Mouse (Mus musculus): ENCODE measurements around the gene Bcl2l12. TPM values are rescaled to one million over a fixed set of nuclear protein-coding genes. Genes with fewer than 3 reads are reported as not detected.
"Not testable (repeated sequence)": the region's sequence is repeated elsewhere in the genome, so short reads cannot be mapped to it uniquely, and the experiment has no call there.

The Bcl2l12 gene
- polyA plus RNA-seq, 1 experiment from 2014 or later: 10.0 TPM

GRCm38 (mm10) chr7:45029995-45030394 lies 31.5 kb upstream of the Bcl2l12 start:
- Histone ChIP-seq H3K4me3 (no peak overlapping the region), H3K27ac (no peak overlapping the region), H3K4me1 (peaks cover 12% of the 10 kb centered on the region; the same call in 1 of the 2 replicates), H3K27me3 (replicated peaks) (no peaks in the 10 kb centered on the region), H3K36me3 (replicated peaks) (peaks cover 75% of the 10 kb centered on the region), H3K4me2 (no peak overlapping the region), H3K9me3 (no peaks in the 10 kb centered on the region), H3K9ac (no peak overlapping the region)
- WGBS: 90% methylated on average over 6 of the region's 6 CpGs
- ATAC-seq (replicated peaks): no peak

GRCm38 (mm10) chr7:45028351-45028750 lies 29.8 kb upstream of the Bcl2l12 start:
- no peak overlapping the region for H3K9ac ChIP-seq
- no peak overlapping the region for H3K4me2 ChIP-seq
- peaks cover 59% of the 10 kb centered on the region for H3K36me3 ChIP-seq (replicated peaks)
- 93% methylated on average over 11 of the region's 11 CpGs for WGBS
- ATAC-seq (replicated peaks): no peak
- H3K27me3 ChIP-seq (replicated peaks): no peaks in the 10 kb centered on the region
- peaks cover 12% of the 10 kb centered on the region; the same call in 1 of the 2 replicates for H3K4me1 ChIP-seq
- H3K9me3 ChIP-seq: no peaks in the 10 kb centered on the region
- no peak overlapping the region for H3K27ac ChIP-seq
- no peak overlapping the region for H3K4me3 ChIP-seq

GRCm38 (mm10) chr7:45027761-45028160 lies 29.2 kb upstream of the Bcl2l12 start:
- no peak overlapping the region for H3K9ac ChIP-seq
- H3K4me3 ChIP-seq: no peak overlapping the region
- H3K4me1 ChIP-seq: peaks cover 12% of the 10 kb centered on the region; the same call in 1 of the 2 replicates
- peaks cover 54% of the 10 kb centered on the region for H3K36me3 ChIP-seq (replicated peaks)
- no peaks in the 10 kb centered on the region for H3K27me3 ChIP-seq (replicated peaks)
- no peak overlapping the region for H3K27ac ChIP-seq
- ATAC-seq (replicated peaks): no peak
- H3K9me3 ChIP-seq: no peaks in the 10 kb centered on the region
- no peak overlapping the region for H3K4me2 ChIP-seq
- WGBS: 93% methylated on average over 9 of the region's 9 CpGs

GRCm38 (mm10) chr7:45026256-45026655 lies 27.7 kb upstream of the Bcl2l12 start:
- WGBS: 19% methylated on average over 2 of the region's 2 CpGs
- no peaks in the 10 kb centered on the region for H3K27me3 ChIP-seq (replicated peaks)
- H3K4me1 ChIP-seq: peaks cover 12% of the 10 kb centered on the region; the same call in 1 of the 2 replicates
- H3K4me2 ChIP-seq: no peak overlapping the region
- no peak overlapping the region for H3K4me3 ChIP-seq
- 0 out of 2 replicates have a peak, but pooled peaks have one; percentile 10 for ATAC-seq (replicated peaks)
- no peaks in the 10 kb centered on the region for H3K9me3 ChIP-seq
- peak overlapping the region; percentile 8; the same call in 1 of the 2 replicates for H3K27ac ChIP-seq
- H3K9ac ChIP-seq: no peak overlapping the region
- peaks cover 39% of the 10 kb centered on the region for H3K36me3 ChIP-seq (replicated peaks)

GRCm38 (mm10) chr7:45025601-45026220 lies 27.2 kb upstream of the Bcl2l12 start:
- Histone ChIP-seq H3K27ac (peak overlapping the region; percentile 17; the same call in 1 of the 2 replicates), H3K4me1 (peaks cover 12% of the 10 kb centered on the region; the same call in 1 of the 2 replicates), H3K4me3 (no peak overlapping the region), H3K4me2 (no peak overlapping the region), H3K9ac (no peak overlapping the region), H3K27me3 (replicated peaks) (no peaks in the 10 kb centered on the region), H3K9me3 (no peaks in the 10 kb centered on the region), H3K36me3 (replicated peaks) (peaks cover 33% of the 10 kb centered on the region)
- WGBS: 80% methylated on average over 8 of the region's 8 CpGs
- ATAC-seq (replicated peaks): no peak

GRCm38 (mm10) chr7:45024281-45025248 lies 26.1 kb upstream of the Bcl2l12 start:
- WGBS: 88% methylated on average over 15 of the region's 15 CpGs
- no peaks in the 10 kb centered on the region for H3K9me3 ChIP-seq
- H3K27ac ChIP-seq: no peak overlapping the region
- peaks cover 22% of the 10 kb centered on the region for H3K36me3 ChIP-seq (replicated peaks)
- H3K4me3 ChIP-seq: no peak overlapping the region
- 0 out of 2 replicates have a peak, but pooled peaks have one; percentile 12 for ATAC-seq (replicated peaks)
- H3K4me2 ChIP-seq: no peak overlapping the region
- peaks cover 12% of the 10 kb centered on the region; the same call in 1 of the 2 replicates for H3K4me1 ChIP-seq
- no peak overlapping the region for H3K9ac ChIP-seq
- H3K27me3 ChIP-seq (replicated peaks): no peaks in the 10 kb centered on the region

GRCm38 (mm10) chr7:45023711-45024110 lies 25.2 kb upstream of the Bcl2l12 start:
- not testable (repeated sequence) for ATAC-seq (replicated peaks); H3K4me2 ChIP-seq; H3K9ac ChIP-seq; H3K27ac ChIP-seq; H3K4me3 ChIP-seq; H3K9me3 ChIP-seq; H3K27me3 ChIP-seq (replicated peaks)
- 83% methylated on average over 5 of the region's 5 CpGs for WGBS
- Histone ChIP-seq H3K36me3 (replicated peaks) (peaks cover 15% of the 10 kb centered on the region), H3K4me1 (peaks cover 12% of the 10 kb centered on the region; the same call in 1 of the 2 replicates)

GRCm38 (mm10) chr7:45020225-45020624 lies 21.7 kb upstream of the Bcl2l12 start:
- 83% methylated on average over 9 of the region's 9 CpGs for WGBS
- peaks cover 17% of the 10 kb centered on the region for H3K4me1 ChIP-seq

GRCm38 (mm10) chr7:45019031-45019571 lies 20.6 kb upstream of the Bcl2l12 start:
- Histone ChIP-seq H3K36me3 (replicated peaks) (no peaks in the 10 kb centered on the region), H3K27ac (no peak overlapping the region), H3K27me3 (replicated peaks) (no peaks in the 10 kb centered on the region), H3K9me3 (no peaks in the 10 kb centered on the region), H3K4me1 (peaks cover 27% of the 10 kb centered on the region), H3K4me3 (no peak overlapping the region), H3K4me2 (peak overlapping the region; percentile 77), H3K9ac (no peak overlapping the region)
- 41% methylated on average over 8 of the region's 8 CpGs for WGBS
- no peak for ATAC-seq (replicated peaks)

More at GRCm38 (mm10) chr7:45020225-45020624, 21.7 kb upstream of the Bcl2l12 start:
- Histone ChIP-seq H3K27ac (no peak overlapping the region), H3K27me3 (replicated peaks) (no peaks in the 10 kb centered on the region), H3K4me2 (no peak overlapping the region), H3K9me3 (no peaks in the 10 kb centered on the region), H3K36me3 (replicated peaks) (no peaks in the 10 kb centered on the region), H3K4me3 (no peak overlapping the region), H3K9ac (no peak overlapping the region)
- ATAC-seq (replicated peaks): no peak

GRCm38 (mm10) chr7:45017242-45018061 lies 18.9 kb upstream of the Bcl2l12 start, which contains the start of gene Rras:
TSS of gene Rras (plus strand) at chr7:45017961.
- peak within 1 kb of the TSS; percentile 92 for H3K4me3 ChIP-seq
- WGBS: 0% methylated on average over 36 of the region's 36 CpGs
- no peaks in the 10 kb centered on the region for H3K9me3 ChIP-seq
- peak within 1 kb of the TSS; percentile 77 for H3K27ac ChIP-seq
- H3K4me1 ChIP-seq: peaks cover 27% of the 10 kb centered on the region
- peak within 1 kb of the TSS; percentile 38 for H3K9ac ChIP-seq
- ATAC-seq (replicated peaks): peak; percentile 77
- H3K27me3 ChIP-seq (replicated peaks): no peaks in the 10 kb centered on the region
- H3K36me3 ChIP-seq (replicated peaks): peaks cover 10% of the 10 kb centered on the region; the same call in 1 of the 2 replicates
- H3K4me2 ChIP-seq: peak within 1 kb of the TSS; percentile 77

GRCm38 (mm10) chr7:45016761-45017160 lies 18.2 kb upstream of the Bcl2l12 start:
- Histone ChIP-seq H3K36me3 (replicated peaks) (peaks cover 17% of the 10 kb centered on the region; the same call in 1 of the 2 replicates), H3K4me2 (peak overlapping the region; percentile 77), H3K9ac (peak overlapping the region; percentile 38), H3K27me3 (replicated peaks) (no peaks in the 10 kb centered on the region), H3K9me3 (no peaks in the 10 kb centered on the region), H3K4me1 (peaks cover 27% of the 10 kb centered on the region), H3K4me3 (peak overlapping the region; percentile 92), H3K27ac (peak overlapping the region; percentile 77)
- 5% methylated on average over 4 of the region's 4 CpGs for WGBS
- ATAC-seq (replicated peaks): no peak
